Mouse (Mus musculus) intestine, postnatal 0 days (tissue): ENCODE measurements around the gene Armc6. TPM values are rescaled to one million over a fixed set of nuclear protein-coding genes. Genes with fewer than 3 reads are reported as not detected.

ENCODE experiments used
- ATAC-seq: fragments of 200-750 bp; cut with Nextera tagmentation; 2 replicates; pipeline ENCODE4 v1.8.0; 2017; ENCODE audit warnings: mild to moderate bottlenecking, moderate TSS enrichment, moderate library complexity
- H3K27ac ChIP-seq: fragments of 300-500 bp; sonication (generic); 2 replicates; pipeline ENCODE4 v1.5.1; 2014; ENCODE audit warnings: mild to moderate bottlenecking, low read depth, low read length, moderate library complexity
- H3K27me3 ChIP-seq: fragments of 300-500 bp; sonication (generic); replicated peaks from 2 replicates; pipeline ENCODE4 v1.6.1; 2014; ENCODE audit warnings: low read length, mixed read lengths; ENCODE audit not compliant: control insufficient read depth, insufficient read depth
- H3K36me3 ChIP-seq: fragments of 300-500 bp; sonication (generic); 2 replicates; pipeline ENCODE4 v1.6.1; 2014; ENCODE audit warnings: mild to moderate bottlenecking, moderate library complexity; ENCODE audit not compliant: control insufficient read depth, insufficient read depth
- H3K4me1 ChIP-seq: fragments of 300-500 bp; sonication (generic); replicated peaks from 2 replicates; pipeline ENCODE4 v1.6.1; 2014; ENCODE audit warnings: antibody characterized with exemption, low read length, mixed read lengths; ENCODE audit not compliant: control insufficient read depth, insufficient read depth
- H3K4me2 ChIP-seq: fragments of 300-500 bp; sonication (generic); replicated peaks from 2 replicates; pipeline ENCODE4 v1.6.1; 2014; ENCODE audit warnings: low read depth, mild to moderate bottlenecking, moderate library complexity
- H3K4me3 ChIP-seq: fragments of 300-500 bp; sonication (generic); 2 replicates; pipeline ENCODE4 v1.5.1; 2014; ENCODE audit warnings: low read depth, low read length
- H3K9ac ChIP-seq: fragments of 300-500 bp; sonication (generic); 2 replicates; pipeline ENCODE4 v1.6.1; 2014; ENCODE audit warnings: mild to moderate bottlenecking, low read depth, low read length
- H3K9me3 ChIP-seq: fragments of 300-500 bp; sonication (generic); 2 replicates; pipeline ENCODE4 v1.6.1; 2016; ENCODE audit warnings: mixed run types; ENCODE audit not compliant: control insufficient read depth
- CTCF ChIP-seq: sonication (generic); IDR thresholded peaks from 2 replicates; pipeline ENCODE4 v1.5.1; 2016; ENCODE audit warnings: low read depth, mild to moderate bottlenecking, control low read depth, antibody characterized with exemption, moderate library complexity
- WGBS: fragments of 180-500 bp; shearing (Covaris S2); extraction: QIAGEN DNeasy Blood & Tissue Kit; methylation state at CpG from one replicate; pipeline ENCODE4 v1.1.7; 2014; 5-methylcytosine and 5-hydroxymethylcytosine counted together
- polyA plus RNA-seq: library from polyadenylated mRNA; unstranded; fragments of >200 nt; fragmentation: Nextera tagmentation; extraction: Ambion mirVana; gene quantifications from 2 replicates; pipeline ENCODE4 v1.2.1, GENCODE M21; 2015

Armc6 gene
- polyA plus RNA-seq, 1 experiment from 2014 or later, result 10.0 TPM

DNA sequence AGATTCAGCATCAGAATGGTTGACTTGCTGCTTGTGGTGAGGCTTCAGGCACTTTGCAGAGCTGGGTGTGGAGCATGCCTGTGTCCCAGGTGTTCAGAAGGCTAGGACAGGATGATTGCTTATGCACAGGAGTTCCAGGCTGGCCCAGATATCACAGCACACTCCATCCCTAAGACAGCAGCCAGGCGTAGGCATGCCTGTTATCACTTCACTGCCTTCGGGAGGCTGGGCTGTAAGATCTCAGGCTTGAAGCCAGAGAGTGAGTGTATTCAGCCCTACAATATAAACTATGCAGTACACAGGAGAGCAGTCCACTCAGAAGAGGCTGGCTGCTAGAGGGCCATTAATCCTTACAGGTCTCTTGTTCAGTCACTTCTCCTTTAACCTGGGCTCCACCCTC is 24.8 kb upstream of the Armc6 start:
- H3K36me3 ChIP-seq, result peaks cover 93% of the 10 kb centered on the region
- H3K9me3 ChIP-seq, result no peaks in the 10 kb centered on the region
- no peaks in the 10 kb centered on the region for H3K4me1 ChIP-seq
- TF ChIP-seq CTCF, result no peak
- H3K4me3 ChIP-seq, result no peak overlapping the region
- ATAC-seq, result no peak
- H3K4me2 ChIP-seq, result no peak overlapping the region
- no peak overlapping the region for H3K27ac ChIP-seq
- 82% methylated on average over 2 of the region's 2 CpGs for WGBS
- H3K9ac ChIP-seq, result no peak overlapping the region
- no peaks in the 10 kb centered on the region for H3K27me3 ChIP-seq

- TF ChIP-seq CTCF, result no peak
- no peak for ATAC-seq
- no peak overlapping the region for H3K9ac ChIP-seq
- WGBS, result 89% methylated on average over 5 of the region's 5 CpGs
- no peaks in the 10 kb centered on the region for H3K9me3 ChIP-seq
- H3K27ac ChIP-seq, result no peak overlapping the region
- H3K4me2 ChIP-seq, result no peak overlapping the region
- peaks cover 93% of the 10 kb centered on the region for H3K36me3 ChIP-seq
- H3K27me3 ChIP-seq, result no peaks in the 10 kb centered on the region
- H3K4me1 ChIP-seq, result no peaks in the 10 kb centered on the region
- no peak overlapping the region for H3K4me3 ChIP-seq
Measured at GRCm38 (mm10) chr8:70258600-70258999, 24.3 kb upstream of the Armc6 start.

- H3K4me1 ChIP-seq, result no peaks in the 10 kb centered on the region
- no peak overlapping the region for H3K4me2 ChIP-seq
- H3K36me3 ChIP-seq, result peaks cover 93% of the 10 kb centered on the region
- H3K27me3 ChIP-seq, result no peaks in the 10 kb centered on the region
- WGBS, result 80% methylated on average over 3 of the region's 3 CpGs
- H3K4me3 ChIP-seq, result no peak overlapping the region
- H3K9me3 ChIP-seq, result no peaks in the 10 kb centered on the region
- no peak overlapping the region for H3K9ac ChIP-seq
- H3K27ac ChIP-seq, result no peak overlapping the region
- TF ChIP-seq CTCF, result no peak
- ATAC-seq, result no peak
Measured at GRCm38 (mm10) chr8:70257456-70257855, 23.2 kb upstream of the Armc6 start.

- peaks cover 95% of the 10 kb centered on the region for H3K36me3 ChIP-seq
- H3K9ac ChIP-seq, result no peak overlapping the region
- no peak overlapping the region for H3K4me2 ChIP-seq
- peak; percentile 54 for TF ChIP-seq CTCF
- no peak overlapping the region for H3K27ac ChIP-seq
- ATAC-seq, result no peak
- WGBS, result 79% methylated on average over 1 of the region's 1 CpGs
- H3K9me3 ChIP-seq, result no peaks in the 10 kb centered on the region
- no peaks in the 10 kb centered on the region for H3K4me1 ChIP-seq
- no peak overlapping the region for H3K4me3 ChIP-seq
- H3K27me3 ChIP-seq, result no peaks in the 10 kb centered on the region
Measured at GRCm38 (mm10) chr8:70254628-70255027, 20.4 kb upstream of the Armc6 start.

DNA sequence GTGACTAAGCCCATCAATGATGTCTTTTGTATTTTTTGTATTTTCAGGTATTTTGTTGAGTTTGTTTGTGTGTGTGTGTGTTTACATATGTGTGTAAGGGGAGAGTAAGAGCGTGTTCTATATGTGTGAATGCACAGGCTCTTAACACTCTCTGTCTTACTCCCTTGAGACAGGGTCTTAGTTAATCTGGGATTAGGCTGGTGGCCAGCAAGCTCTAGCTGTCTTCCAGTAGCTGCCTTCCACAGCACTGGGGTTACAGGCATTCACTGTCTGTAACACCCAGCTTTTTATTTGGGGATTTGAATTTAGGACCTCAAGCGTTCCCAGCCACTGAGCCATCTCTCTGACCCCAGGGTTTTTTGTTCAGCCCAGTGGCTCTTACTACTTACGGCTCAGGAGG is 13.6 kb upstream of the Armc6 start:
- Histone ChIP-seq H3K9ac (no peak overlapping the region), H3K9me3 (no peaks in the 10 kb centered on the region), H3K36me3 (peaks cover 69% of the 10 kb centered on the region), H3K27me3 (no peaks in the 10 kb centered on the region), H3K27ac (no peak overlapping the region), H3K4me1 (no peaks in the 10 kb centered on the region), H3K4me3 (no peak overlapping the region), H3K4me2 (no peak overlapping the region)
- TF ChIP-seq CTCF, result no peak
- ATAC-seq, result no peak
- WGBS, result 91% methylated on average over 3 of the region's 3 CpGs

DNA sequence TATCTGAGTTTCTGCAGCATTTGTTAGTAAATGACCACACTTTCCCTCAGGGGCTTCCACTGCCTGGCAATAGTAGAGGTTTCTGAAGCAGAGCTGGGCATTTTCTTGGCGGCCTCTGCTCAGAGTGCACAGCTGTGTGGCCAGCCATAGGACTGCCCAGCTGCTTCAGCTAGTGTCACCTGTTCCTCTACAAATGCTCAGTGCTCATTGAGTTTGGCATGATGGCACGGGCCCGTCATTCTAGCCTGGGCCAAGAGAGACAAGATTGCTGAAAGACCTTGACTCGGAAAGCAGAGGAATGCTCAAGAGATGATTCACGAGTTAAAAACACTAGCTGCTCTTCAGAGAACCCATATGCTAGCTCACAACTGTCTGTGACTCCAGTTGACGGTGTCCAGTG is 12.4 kb upstream of the Armc6 start:
- no peak for TF ChIP-seq CTCF
- Histone ChIP-seq H3K4me2 (no peak overlapping the region), H3K27ac (no peak overlapping the region), H3K4me3 (no peak overlapping the region), H3K36me3 (peaks cover 69% of the 10 kb centered on the region), H3K4me1 (no peaks in the 10 kb centered on the region), H3K27me3 (no peaks in the 10 kb centered on the region), H3K9ac (no peak overlapping the region), H3K9me3 (no peaks in the 10 kb centered on the region)
- no peak for ATAC-seq
- 92% methylated on average over 6 of the region's 6 CpGs for WGBS

DNA sequence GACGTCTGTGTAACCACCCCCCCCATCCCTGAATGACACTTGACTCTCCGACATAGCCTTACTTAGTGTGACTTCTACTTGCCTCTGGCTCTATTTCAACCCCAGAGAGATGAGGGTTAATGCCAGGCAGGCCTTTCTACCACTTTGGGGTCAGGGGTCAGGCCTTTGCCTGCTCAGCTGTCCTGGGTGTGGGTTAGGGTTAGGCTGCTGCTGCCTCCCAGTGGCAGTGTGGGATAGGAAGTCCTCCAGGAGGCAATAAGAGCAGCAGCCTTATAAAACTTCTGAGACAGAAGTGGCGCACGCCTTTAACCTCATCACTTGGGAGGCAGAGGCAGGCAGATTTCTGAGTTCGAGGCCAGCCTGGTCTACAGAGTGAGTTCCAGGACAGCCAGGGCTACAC is 6.4 kb upstream of the Armc6 start:
- no peaks in the 10 kb centered on the region for H3K9me3 ChIP-seq
- H3K27ac ChIP-seq, result no peak overlapping the region
- WGBS, result 89% methylated on average over 5 of the region's 5 CpGs
- no peak for ATAC-seq
- peaks cover 70% of the 10 kb centered on the region for H3K36me3 ChIP-seq
- H3K27me3 ChIP-seq, result no peaks in the 10 kb centered on the region
- peak; percentile 55 for TF ChIP-seq CTCF
- no peak overlapping the region for H3K4me2 ChIP-seq
- H3K4me1 ChIP-seq, result no peaks in the 10 kb centered on the region; the same call in 1 of the 2 replicates
- H3K9ac ChIP-seq, result no peak overlapping the region
- H3K4me3 ChIP-seq, result no peak overlapping the region
